Mouse (Mus musculus) heart, adult 8-10 months (tissue): Measurements from ENCODE around the gene Tsc22d2. TPM values are rescaled to one million over a fixed set of nuclear protein-coding genes. Genes with fewer than 3 reads are reported as not detected.
A peak's percentile ranks its signal among the peaks of the same experiment; 100 is the strongest.

Source experiments
- DNase-seq: peaks from one replicate; pipeline ENCODE4 v3.0.0; 2022; ENCODE audit warnings: low spot score
- total RNA-seq, 4 experiments: library from RNA; stranded (reverse); gene quantifications; 2 replicates each; pipeline ENCODE4 v1.2.4; 2022

The Tsc22d2 gene
- 10 to 100 TPM; 18.5 to 26.6 (median 22.1) TPM for total RNA-seq

DNA sequence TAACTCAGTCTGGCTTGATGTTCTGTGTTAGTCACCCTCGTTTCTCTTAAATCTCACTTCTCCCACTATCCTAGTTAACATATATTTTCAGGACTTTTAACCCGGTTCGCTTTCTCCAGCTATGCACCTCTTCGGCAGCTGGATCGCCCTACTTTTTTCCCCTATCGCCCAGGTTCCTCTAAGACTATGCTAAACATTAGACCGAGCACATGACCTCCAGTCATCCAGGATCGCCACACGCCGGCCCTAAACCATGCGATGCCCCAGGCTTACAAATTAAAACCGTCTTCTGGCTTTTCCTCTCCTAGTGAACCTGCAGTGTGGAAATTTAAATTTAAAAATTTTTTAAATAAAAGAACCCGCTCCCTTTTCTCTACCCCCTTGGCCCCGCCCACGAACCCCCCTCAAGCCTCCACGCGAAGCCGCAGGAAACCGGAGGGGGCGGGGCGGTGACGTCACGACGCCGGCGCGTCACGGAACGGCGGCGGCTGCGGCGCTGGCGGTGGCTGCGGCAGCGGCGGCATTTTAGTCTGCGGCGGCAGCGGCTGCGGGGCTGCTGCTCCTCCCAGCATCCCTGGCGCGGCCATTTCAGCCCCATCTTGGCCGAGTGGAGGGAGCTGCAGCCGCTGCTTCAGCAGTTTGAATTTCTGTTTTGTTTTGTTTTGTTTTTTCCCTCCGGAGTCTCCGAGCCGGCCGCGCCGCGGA is at the start of gene Tsc22d2:
TSS of gene Tsc22d2 (plus strand) at position 482 of the 705 bp plus-strand sequence.
- DNase-seq = peak; percentile 94

DNA sequence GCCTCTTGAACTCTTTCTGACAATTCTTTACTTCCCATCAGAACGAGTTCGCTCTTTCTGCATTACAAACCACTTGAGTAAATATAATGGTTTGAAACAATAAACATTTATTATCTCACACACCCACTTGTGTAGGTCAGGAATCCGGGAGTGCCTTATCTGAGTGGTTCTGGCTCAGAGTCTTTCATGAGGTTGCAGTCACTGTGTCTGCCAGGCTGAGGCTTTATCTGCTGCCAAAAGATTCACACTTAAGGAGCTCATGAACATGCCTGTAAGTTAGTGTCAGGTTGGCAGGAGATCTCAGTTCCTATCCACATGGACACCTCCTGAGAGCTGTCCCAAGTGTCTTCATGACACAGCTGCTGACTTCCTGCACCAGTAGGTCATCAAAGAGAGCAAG is 47.8 kb upstream of the Tsc22d2 start:
- no peak for DNase-seq

DNA sequence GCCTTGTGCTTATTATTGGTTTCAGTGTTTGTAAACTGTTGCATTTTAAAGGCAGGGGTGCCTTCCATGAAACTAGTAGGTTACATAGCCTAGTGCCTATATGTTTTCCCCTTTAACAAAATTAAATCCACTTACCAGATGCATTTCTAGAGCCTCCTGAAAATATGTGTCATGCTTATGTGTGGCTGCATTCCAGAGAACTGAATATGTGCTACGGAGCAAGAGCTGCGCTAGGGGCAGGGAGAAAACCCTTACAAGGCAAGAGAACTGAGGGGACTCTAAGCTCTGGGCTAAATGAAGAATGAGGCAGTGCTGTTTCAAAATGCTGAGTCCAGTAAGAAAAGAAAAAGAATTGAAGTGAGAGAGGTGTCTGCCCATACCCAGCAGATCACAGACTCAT is 43.7 kb upstream of the Tsc22d2 start:
- DNase-seq = no peak

DNA sequence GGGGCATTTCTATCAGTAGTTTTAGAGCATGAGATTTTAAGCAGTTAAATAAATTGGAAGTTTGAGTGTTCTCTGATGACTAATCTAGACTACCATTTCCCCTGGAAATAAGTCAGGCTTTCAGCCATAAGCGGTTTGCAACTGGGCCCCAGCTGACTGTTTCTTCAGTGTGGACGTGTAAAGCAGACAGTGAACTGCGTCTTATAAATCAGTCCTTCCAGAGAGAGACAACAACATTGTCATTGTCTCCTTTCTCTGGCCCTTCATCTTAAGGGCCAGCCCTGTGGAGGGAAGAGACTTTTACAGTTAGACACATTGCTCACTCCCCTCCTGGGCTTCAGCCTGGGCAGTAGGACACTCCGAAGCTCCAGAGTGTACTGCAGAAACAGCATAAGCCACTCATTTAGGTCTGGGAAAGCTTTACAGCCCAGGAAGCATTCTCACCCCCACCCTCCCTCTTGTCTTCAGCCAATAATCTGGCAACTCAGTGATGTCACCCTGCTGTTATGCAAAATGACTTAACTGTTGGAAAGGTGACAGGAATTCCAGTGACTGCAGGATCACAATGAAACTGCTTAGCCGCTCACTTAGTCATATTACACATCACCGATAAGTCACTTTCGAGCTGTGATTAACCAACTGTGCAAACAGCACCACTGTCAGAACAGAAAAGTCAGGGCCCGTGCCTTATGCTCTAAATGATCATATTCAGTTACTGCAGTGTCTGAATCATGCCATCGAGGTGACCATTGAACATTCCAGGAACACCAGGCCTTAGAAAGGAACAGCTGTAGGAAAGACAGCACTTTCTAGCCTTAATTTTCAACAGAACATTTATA is 42.2 kb upstream of the Tsc22d2 start:
- peak; percentile 94 for DNase-seq

DNA sequence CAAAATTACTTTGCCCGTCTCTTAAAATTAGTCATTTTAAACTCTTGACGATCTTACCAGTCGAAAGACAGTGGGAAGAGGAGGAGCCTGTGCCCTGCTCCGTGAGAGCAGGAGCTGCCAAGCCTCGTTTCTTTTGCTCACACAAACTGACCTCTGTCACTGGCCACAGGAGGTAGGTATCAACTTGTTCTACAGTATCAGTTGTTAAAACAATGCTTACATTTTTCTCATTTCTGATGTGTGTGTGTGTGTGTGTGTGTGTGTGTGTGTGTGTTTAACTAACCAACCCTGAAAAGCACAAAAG is 41.7 kb upstream of the Tsc22d2 start:
- no peak for DNase-seq

DNA sequence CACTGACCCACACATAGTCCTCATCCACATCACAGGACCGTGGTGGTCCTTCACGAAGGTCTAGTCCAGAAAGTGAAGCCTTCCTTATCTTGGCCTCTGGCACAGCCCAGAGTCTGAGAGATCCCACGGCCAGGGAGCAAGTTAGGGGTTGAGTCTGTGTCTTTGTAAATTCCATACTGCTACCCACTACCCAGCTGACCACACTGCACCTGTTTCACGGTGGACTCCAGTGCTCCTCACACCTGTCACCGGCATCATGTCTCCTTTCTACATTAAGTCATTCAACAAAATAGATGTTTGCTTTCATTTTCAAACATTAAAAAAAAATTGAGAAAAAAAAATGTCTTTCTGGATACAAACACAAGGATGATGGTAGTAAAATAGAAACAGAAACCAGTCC is 40.2 kb upstream of the Tsc22d2 start:
- DNase-seq = no peak

DNA sequence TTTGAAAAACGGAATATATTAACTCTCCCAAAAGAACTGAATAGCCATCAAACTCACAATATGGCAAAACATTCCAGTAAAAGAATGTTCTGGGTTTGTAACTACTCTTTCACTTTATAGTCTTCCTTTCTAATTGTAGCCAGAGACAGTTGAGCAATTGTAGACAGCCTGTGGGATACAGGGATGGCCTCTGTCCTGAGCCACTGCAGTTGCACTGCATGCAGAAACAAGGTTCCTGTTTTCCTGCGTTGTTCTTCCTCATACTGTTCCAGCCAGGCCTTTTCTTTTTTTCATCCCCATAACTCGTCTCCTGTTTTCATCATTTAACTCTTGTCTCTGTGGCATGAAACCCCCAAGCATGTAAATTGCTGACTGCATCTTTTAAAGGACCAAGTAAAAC is 37.8 kb upstream of the Tsc22d2 start:
- no peak for DNase-seq

DNA sequence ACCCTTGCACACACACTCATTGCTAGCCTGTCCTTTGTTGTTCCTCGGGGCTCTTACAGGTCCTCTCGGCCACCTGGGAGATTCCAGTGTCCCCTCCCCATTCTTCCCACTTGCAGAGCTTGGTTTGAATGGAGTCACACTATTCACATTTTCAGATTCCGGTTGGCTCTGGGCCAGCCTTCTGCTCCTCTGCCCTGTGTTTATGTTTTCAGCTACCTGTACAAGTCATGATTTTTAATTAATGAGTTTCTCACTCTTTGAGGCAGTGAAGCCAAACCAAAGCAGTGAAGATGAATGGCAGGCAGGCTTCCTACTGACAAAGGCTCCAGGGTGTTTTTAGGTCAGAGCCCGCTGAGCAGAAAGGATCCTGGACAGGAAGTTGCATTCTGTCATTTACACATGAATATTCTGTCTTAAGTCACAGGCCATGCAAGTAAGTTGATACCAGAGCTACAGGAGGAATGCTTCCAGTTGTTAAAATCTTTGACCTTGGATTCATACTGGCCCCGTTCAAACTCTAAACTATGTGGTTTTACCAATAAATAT is 36.9 kb upstream of the Tsc22d2 start:
- no peak for DNase-seq

DNA sequence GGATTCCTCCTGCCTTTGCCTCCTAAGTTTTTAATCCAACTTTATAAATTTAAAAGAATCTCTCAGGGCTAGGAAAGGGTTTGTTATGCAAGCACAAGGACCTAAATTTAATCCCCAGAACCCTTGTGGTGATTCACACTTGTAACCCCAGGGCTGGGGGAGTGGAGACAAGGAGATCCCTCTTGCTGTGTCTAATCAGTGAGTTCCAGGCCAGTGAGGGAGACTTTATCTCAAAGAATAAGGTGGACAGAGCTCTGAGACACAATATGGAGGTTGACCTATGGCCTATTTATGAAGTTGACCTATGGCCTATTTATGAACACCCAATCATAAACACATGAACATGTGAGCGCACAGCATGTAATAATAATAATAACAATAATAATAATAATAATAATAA is 31.8 kb upstream of the Tsc22d2 start:
- no peak for DNase-seq

DNA sequence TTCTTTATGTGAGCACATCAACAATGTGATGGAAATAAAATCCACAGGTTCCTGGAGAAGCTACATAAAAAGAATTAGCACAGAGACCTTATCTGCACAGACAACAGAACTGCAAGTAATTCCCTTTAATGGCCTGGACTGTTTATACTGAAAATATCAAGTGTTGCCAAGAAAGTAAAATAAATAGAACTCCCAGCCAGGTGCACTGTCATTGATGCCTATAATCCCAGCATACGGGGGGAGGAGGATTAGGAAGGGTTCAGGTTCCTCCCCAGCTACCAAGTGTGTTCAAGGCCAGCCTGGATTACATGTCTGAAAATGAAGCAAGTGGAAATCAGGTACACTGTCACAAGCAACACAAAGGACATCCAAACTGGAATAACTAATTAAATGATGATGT is 29.5 kb upstream of the Tsc22d2 start:
- no peak for DNase-seq

DNA sequence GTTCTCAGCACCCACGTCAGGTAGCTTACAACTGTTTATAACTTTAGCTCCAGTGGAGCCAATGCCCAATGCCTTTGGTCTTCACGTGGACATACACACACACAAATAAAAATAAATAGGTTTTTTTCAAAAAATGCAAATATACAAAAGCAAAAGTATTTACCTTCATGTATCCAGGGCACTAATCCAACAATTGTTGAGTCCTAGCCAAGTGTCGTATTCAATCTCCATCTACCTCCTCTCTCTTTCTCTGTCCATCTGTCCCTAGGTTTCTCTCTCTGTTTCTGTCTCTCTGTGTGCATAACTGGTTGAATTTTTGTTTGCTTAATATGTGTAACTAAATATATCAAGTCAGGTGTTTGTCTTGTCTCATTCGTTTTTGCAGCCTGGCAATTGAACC is 25.8 kb upstream of the Tsc22d2 start:
- DNase-seq = no peak

DNA sequence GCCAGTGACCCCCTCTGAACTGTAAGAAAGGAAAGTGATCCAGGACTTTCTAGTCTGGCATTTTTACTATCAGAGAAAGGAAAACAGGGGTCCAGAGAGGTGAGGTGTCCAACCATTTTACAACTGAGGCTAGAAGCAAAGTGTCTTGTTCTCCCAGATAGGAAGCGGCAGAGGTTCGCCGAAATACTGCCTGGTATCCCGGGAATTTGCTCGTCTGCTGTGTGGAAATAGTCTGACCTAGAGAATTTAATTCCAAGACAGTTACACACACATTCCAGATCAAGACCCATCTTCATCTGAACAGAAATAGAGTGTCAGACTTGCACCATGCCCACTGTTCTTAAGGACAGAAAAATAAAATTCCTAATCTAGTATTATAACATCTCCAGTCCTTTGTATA is 16.0 kb upstream of the Tsc22d2 start:
- no peak for DNase-seq

DNA sequence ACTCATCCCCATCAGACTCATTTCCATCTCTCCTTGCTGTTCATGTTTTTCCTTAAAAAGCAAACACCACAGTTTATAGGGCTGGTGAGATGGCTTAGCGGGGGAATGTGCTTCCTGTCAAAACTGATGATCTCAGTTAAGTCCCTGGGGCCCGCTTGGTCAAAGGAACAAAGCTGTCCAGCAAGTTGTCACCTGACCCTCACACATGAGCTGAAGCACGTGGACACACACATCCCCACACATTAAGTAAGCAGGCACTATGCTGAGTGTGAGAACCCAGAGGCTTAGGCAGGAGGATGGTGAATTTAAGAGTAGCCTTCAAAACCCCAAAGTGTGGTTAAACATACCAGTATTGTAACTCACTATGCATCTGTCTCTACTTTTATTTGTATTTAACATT is 14.6 kb upstream of the Tsc22d2 start:
- no peak for DNase-seq

DNA sequence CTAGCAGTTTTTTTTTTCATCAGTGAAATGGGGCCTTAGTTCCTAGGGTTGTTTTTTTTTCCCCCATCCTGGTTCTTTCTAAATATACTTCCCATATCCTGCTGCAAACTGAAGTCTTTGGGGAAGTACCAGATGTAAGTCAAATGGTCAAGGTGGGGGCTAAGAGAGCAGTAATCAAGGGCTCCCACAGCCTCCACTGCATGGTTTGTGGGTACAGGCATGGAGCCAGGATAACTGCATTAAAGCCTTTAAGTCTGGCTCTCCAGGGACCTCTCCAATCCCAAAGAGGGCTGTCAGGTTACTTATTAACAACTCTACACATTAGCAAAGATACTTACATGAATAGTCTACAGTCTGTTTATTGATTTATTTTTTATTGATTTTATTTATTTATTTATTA is 2.8 kb upstream of the Tsc22d2 start:
- DNase-seq = no peak

DNA sequence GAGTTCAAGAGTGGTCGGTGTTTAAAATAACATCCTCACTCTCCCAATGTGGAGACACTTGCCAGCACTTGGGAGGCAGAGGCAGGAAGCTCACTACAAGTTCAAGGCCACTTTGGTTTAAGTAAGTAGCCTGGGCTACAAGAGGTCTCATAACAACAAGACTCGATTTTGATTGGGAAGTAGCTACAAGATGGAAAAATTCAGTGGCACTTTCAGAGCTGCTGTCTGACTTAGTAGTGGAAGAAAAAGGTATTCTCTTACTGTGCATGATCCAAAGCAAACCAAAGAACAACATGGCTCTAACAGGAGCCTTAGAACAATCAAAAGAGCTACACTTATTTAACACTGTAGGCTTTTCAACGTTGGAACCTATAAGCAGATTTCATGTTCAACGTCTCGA is 844 bp upstream of the Tsc22d2 start:
- DNase-seq = no peak

DNA sequence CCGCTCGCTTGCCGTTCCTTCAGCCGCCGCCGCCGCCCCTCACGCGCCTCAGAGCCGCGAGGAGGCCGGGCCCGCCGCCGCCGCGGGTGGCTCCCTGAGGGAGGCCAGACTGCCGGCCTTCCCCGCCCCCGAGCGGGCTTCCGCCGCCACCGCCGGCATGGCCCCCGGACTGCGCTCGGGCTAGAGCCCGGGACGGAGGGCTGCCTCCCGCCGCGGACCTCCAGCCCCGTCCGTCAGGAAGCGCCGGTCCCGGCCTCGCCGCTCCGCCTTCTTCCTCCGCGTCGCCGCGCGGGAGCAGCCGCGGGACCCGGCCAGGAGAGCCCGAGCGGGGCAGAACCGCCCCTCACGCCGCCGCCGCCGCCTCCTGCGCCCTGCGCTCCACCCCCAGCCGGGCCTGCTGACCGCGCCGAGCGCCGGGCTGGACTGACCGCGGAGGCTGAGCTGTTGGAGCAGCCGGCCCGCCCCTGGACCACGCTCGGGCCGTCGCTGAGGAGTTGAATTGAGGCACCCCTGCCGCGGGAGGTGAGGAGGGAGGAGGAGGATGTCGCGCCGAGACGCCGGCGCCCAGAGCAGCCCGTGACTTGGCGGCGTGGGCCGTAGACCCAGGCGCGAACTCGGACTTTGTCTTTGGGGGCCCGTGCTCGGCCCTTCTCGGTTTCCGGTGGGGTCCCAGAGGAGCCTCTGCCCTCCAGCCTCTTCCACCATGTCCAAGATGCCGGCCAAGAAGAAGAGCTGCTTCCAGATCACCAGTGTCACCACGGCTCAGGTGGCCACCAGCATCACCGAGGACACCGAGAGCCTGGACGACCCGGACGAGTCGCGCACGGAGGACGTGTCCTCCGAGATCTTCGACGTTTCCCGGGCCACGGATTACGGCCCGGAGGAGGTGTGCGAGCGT is 720 bp downstream of the Tsc22d2 start:
- DNase-seq = peak; percentile 72

DNA sequence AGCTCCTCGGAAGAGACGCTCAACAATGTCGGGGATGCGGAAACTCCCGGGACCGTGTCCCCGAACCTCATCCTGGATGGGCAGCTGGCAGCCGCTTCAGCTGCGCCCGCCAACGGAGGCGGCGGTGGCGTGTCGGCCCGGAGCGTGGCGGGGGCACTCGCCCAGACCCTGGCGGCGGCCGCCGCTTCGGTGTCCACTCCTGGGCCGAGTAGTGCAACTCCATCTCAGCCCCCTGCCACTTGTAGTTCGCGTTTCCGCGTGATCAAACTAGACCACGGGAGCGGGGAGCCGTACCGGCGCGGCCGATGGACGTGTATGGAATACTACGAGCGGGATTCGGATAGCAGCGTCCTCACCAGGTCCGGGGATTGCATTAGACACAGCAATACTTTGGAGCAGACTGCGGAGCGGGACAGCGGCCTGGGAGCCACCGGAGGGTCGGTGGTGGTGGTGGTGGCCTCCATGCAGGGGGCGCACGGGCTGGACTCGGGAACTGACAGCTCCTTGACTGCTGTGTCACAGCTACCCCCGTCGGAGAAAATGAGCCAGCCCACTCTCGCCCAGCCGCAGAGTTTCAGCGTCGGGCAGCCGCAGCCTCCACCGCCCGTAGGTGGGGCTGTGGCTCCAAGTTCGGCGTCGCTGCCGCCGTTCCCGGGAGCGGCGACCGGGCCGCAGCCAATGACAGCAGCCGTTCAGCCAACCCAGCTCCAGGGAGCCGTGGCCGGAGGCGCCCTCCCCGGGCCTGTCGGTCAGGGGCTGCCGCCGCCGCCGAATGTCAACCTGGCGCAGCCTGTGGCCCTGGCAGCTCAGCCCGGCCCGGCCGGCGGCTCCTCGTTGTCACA is 1.6 kb downstream of the Tsc22d2 start:
- DNase-seq = peak; percentile 68

DNA sequence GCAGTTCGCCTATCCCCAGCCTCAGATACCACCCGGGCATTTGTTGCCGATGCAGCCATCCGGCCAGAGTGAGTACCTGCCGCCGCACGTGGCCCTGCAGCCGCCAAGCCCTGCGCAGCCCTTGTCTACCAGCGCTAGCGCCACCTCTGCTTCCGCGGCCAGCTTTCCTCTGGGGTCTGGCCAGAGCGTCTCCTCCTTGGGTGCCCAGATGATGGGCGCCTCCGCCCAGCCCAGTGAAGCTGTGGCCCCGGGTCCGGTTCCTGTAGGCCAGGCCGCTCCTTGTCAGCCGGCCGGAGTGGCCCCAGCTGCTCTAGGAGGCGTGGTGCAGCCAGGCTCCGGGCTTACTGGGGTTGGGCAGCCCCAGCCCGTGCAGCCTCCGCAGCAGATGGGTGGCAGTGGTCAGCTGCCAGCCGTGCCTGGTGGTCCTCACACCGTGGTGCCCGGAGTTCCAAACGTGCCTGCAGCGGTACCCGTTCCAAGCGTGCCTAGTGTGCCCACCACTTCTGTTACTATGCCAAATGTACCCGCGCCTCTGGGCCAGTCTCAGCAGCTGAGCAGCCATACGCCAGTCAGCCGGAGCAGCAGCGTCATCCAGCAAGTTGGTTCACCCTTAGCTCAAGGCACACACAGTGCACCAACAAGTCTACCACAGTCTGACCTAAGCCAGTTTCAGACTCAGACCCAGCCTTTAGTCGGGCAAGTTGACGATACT is 2.4 kb downstream of the Tsc22d2 start:
- peak; percentile 30 for DNase-seq

DNA sequence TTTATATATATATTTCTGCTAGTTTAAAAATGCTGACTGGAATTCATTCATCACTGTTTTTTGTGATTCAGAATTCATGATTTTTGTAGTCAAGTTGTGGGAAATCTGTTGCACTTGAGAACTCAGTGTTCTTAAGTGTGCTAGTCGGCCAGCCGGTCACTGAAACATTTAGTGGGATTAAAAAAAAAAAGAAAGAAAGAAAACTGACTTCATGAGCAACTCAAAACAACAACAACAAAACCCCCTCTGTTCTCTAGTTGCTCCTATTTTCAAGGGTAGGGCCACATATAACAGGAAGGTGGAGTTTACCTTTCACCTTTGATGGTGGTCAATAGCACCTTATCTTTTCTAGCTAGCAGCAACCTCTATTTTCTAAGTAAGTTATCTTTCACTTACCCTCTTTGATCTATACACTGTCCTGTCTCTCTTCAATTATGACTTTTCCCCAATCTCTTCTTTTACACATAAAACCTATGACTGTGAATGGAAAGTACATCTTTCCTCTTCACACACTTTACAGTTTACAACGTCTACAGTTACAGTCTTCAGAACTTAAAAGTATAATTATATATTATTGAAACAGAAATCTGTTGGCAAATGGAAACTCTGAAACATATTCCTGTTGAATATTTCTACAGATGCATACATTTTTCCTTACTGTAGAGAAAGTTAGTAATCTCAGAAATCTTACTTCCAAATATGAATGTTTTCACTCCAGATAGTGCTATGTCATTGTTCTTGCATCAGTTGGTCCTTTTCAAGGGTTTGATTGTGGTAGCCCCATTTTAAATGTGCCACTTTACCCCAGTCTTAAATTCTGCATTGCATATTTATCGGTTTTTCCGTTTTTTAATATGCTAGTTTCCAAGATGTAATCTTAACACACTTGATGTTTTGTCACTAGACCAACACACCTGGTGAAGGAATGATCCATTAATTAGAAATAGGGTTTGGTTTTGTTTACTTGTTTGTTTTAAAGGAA is 4.5 kb downstream of the Tsc22d2 start:
- DNase-seq = no peak
